Mouse (Mus musculus) adrenal gland, adult 8-10 months (tissue): ENCODE measurements around the gene Ccdc117. TPM values are rescaled to one million over a fixed set of nuclear protein-coding genes. Genes with fewer than 3 reads are reported as not detected.
"Not testable (repeated sequence)": the region's sequence is repeated elsewhere in the genome, so short reads cannot be mapped to it uniquely, and the experiment has no call there.

Source experiments
- DNase-seq: peaks from one replicate; pipeline ENCODE4 v3.0.0; 2022
- total RNA-seq, 4 experiments: library from RNA; stranded (reverse); gene quantifications; 2 replicates each; pipeline ENCODE4 v1.2.4; 2022

Gene Ccdc117
- total RNA-seq: 10 to 100 TPM; 23.8 to 34.9 (median 28.8) TPM

DNA sequence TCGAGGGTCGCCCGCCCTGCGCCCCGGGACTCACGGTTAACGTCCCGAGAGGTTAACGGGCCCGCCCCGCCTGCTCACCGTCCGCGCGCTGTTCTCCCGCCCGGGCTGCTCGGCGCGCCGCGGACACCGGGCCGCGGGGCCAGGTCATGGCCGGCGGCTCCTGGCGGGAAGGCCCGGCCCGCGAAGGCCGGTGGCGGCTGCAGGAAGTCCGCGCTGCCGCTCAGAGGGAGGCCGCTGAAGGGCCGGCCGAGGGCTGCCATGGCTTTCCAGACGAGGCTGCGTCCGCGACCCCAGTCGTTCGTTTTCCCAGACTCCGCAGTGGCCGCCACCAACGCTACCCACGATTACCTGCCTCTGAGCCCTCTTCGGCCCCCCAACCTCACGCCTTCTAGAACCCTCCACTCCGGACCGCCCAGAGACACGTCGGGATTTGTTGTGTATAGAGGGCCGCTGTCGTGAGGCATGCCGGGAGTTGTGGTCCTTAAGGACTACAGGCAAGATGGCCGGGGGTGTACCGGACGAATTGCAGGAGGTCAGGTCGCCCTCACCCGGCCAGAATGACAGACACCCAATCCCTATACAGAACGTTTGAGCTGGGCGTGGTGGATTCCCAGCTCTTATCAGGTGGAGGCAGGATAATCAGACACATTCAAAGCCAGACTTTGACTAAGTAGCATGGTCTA lies at the start of gene Ccdc117:
Gene Ccdc117 (minus strand): TSS at position 389 of the 683 bp plus-strand sequence.
- DNase-seq: peak; percentile 93

DNA sequence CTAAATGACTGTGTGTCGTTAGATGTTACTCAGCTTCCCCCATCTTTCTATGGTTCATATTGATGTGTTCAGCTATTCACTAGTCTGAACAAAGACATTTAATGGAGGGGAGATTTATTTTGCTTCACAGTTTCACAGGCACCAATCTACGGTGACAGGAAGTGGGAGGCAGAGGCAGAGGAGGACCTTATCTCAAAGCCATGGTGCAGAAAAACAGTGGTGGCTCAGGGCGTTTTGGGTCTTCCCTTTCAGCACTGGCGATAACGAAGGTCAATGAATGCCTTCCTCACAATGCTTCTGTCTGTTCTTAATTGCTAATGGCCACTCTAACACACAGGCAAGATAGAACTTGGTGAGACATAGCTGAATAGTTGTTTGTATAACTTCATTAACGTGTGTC lies 33.1 kb upstream of the Ccdc117 start:
- no peak for DNase-seq

GRCm38 (mm10) chr11:5573821-5574220 lies 31.8 kb upstream of the Ccdc117 start:
- no peak for DNase-seq

DNA sequence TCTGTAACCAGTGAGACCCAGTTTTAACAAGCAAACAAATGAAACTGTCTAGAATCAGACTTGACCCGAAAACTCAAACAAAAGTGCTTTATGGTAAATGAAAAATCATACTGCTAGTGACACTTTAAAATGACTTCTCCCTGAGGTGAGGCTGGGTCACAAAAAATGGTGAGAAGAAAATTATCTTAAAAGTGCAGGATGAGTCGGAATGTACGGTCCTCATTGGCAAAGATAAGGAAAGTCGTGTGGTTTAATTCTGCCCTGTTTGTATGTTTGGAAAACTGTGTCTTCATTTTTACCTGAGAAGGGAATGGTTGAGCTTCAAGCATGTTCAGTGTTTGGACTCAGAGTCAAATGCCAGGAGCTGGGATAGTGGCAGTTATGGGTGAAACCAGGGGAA lies 29.9 kb upstream of the Ccdc117 start:
- DNase-seq: no peak

DNA sequence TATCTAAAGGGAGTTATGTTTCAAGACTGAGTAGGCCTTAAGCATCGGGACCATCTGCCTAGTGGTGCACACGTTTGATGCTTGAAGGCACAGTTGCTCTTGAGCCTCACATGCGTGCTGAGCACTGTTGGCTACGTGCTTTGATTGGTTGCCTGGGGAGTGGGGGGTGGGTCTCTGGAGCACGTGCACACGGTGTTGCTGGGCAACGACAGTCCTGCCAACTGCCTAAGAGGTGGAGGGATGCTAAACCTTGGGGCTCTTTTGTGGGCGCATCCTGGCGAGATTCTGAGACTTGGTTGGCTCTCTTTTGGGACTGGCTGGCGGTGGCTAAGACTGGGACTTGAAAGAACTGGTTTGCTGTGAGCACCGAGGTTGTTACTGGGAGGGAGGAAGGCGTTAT lies 27.5 kb upstream of the Ccdc117 start, which contains the start of gene Ankrd36:
Gene Ankrd36 (plus strand): TSS at position 211 of the 400 bp plus-strand sequence.
- no peak for DNase-seq

DNA sequence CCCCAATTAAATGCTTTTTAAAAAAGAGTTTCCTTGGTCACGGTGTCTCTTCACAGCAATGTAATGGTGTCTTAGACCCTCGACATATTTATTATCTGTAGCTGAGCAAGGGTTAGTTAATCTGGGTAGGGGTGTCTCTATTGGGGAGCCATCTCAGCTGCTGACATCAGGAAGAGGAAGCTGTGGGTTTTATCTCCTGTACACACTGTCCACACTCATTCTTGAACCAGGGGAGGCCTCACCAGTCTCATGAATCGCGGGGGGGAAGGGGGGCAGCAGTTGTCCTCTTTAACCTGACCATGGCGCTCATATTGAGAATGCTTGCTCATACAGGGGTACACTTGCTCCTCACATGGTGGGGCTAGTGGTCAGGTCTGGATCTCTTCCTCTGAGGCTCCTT lies 26.1 kb upstream of the Ccdc117 start:
- no peak for DNase-seq

GRCm38 (mm10) chr11:5567654-5568053 lies 25.7 kb upstream of the Ccdc117 start:
- DNase-seq: no peak

GRCm38 (mm10) chr11:5566506-5566905 lies 24.5 kb upstream of the Ccdc117 start:
- DNase-seq: no peak

GRCm38 (mm10) chr11:5565596-5565995 lies 23.6 kb upstream of the Ccdc117 start:
- DNase-seq: no peak

DNA sequence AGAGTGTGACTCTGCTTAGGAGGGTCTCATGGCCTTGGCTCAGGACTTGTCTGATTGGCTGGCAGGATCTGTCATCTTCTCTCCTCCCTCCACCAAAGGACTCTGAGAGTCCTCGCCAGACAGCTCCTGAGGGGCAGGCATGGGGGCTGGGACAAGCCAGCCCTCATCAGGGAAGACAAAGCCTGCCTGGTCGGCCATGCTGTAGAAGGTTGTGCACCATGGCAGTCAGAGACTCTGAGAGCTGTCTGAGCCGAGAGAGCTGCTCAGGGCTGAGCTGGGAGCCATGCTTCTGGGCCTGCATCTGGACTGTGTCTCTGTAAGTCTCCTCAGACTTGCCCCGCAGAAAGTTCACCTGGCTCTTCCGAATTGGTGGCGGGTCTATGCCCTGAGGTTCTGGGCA lies 21.9 kb upstream of the Ccdc117 start:
- no peak for DNase-seq

DNA sequence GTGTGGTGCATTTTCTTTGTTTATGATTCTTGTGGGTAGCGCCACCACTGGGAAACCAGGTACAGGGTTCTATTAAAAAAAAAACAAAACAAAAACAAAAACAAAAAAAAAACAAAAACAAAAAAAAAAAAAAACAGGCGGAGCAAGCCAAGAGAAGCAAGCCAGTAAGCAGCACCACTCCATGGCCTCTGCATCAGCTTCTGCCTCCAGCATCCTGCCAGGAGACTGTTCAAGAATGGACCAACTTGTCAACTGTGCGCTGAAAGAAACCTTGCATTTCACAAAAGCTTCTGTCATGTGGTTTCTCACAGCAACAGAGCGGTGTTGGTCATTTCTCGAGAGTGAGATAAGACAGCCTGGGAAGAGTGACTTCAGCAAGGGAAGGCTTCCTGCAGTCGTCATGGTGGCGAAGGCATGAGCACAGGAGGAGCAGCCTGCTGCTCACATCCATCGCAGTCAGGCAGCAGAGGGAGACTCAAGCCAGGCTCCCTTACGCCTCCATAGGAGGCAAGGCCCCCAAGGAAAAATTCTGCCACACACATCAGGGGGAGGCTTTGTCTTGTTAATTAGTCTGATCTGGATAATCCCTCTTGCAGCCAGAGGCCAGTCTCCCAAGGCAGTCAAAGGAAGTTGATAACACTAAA lies 20.8 kb upstream of the Ccdc117 start:
- no peak for DNase-seq

DNA sequence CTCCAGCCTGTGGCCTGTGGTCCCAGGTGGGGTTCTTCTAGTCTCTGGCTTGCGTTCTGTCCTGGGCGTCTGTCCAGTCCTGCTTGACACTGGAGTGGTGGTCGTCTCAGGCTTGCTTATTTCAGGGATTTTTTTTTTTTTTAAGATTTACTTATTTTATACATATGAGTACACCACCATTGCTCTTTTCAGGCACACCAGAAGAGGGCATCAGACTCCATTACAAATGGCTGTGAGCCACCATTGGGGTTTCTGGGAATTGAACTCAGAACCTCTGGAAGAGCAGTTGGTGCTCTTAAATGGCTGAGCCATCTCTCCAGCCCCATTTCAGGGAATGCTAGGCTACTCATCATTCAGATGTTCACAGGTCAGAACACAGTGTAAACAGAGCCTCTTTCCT lies 18.3 kb upstream of the Ccdc117 start:
- DNase-seq: no peak

GRCm38 (mm10) chr11:5551931-5552330 lies 9.9 kb upstream of the Ccdc117 start:
- DNase-seq: no peak

DNA sequence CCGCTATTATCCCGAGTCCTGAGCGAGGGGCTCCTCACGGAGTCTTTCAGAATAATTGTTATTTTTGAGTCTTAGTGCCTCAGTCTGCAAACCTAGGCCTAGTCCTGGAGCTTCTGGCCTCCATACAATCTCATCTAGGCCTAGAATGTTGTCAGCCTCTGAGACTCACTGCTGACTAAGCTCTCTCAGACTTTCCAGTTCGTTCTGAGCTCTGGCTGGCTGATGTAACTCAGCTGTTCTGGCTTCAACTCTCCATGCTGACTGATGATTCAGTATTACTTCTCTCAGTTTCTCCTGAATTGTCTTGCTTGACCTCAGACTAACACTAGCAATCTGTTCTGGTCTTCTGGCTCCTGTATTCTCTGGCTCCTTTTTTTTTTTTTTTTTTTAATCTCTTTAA lies 9.4 kb upstream of the Ccdc117 start:
- DNase-seq: no peak

- no peak for DNase-seq
These were observed 4.7 kb upstream of the Ccdc117 start for GRCm38 (mm10) chr11:5546693-5547092.

GRCm38 (mm10) chr11:5545457-5545856 lies 3.5 kb upstream of the Ccdc117 start:
- DNase-seq: no peak

DNA sequence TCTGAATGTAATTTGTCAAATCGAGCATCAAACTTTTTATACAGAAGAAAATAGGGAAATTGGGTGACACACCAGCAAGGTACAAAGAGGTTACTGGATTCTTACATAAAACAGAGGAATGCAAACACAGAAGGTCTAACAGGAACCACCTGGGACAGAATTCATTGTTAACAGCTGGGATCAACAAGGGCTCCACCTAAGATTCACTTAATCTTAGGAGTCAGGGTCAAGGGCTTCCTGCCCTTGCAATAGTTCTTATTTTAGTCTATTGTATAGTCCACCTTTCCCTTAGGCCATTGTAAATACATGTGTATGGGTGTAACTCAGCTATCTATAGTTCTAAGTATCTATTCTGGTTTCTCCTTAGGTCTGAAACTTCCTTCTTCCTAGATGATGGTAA lies 2.7 kb upstream of the Ccdc117 start:
- not testable (repeated sequence) for DNase-seq

GRCm38 (mm10) chr11:5543281-5543680 lies 1.3 kb upstream of the Ccdc117 start:
- DNase-seq: no peak

- DNase-seq: no peak
These were observed 647 bp upstream of the Ccdc117 start for GRCm38 (mm10) chr11:5542482-5543185.

DNA sequence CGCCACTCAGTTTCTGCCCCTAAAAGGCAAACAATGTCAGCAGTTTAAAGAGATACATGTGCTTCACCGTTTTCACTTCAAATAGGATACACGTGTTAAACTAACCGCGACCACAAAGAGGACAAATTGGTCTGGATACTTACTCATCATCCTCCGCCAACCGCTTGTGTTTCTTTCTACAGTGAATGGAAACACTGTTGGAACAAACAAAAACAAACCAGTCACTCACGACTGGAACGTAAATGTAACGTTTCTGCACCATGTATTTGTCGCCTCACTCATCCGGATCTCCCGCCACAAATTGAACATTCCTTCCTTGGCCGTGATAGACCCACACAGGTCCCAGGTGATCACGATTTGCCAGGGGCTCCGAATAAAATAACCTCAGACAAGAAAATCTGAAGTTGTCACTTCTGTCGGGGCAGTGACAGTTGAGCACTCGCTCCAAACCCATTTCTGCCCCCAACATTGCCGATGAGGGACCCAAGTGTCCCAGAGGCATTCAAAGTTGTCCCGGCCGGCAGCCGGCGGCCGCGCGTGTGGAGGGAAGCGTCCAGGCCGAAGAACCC lies 673 bp downstream of the Ccdc117 start:
- no peak for DNase-seq

- DNase-seq: no peak
These were observed 1.7 kb downstream of the Ccdc117 start for GRCm38 (mm10) chr11:5540331-5540730.

DNA sequence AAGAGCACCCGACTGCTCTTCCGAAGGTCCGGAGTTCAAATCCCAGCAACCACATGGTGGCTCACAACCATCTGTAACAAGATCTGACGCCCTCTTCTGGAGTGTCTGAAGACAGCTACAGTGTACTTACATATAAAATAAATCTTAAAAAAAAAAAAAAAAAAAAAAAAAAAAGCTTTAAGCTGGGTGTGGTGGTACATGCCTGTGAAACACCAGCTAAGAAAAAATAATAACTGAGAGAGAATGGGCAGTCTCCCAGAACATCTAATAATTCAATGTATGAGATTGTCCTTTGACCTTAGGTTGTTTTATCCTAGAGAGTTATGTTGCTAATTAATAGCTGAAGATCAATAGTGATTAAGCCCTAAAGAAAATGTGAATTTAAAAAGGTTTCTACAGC lies 4.5 kb downstream of the Ccdc117 start:
- not testable (repeated sequence) for DNase-seq

GRCm38 (mm10) chr11:5533108-5533507 lies 8.9 kb downstream of the Ccdc117 start:
- no peak for DNase-seq
